Mouse (Mus musculus): ENCODE results near the gene Olfr283. TPM values are rescaled to one million over a fixed set of nuclear protein-coding genes. Genes with fewer than 3 reads are reported as not detected.

Gene Olfr283
- total and polyA plus RNA-seq, 3 experiments, result not detected

GRCm38 (mm10) chr15:98340887-98341286, 39.9 kb downstream of the Olfr283 start, which contains the start of gene Olfr284:
Olfr284 (minus strand) TSS chr15:98340987.
- H3K4me1 ChIP-seq (ENCODE audit: control insufficient read depth in 1 of 2, insufficient read depth in 2 of 2), result 0 out of 4 replicates have a peak, but pooled peaks cover 0 to 2% of the 10 kb centered on the region in 2 experiments
- dilution Hi-C loops (cut with MboI; ENCODE audit: extremely low pct_ligation_motif_present, extremely low pct_unique_long_range_greater_than_20kb, low sequenced_read_pairs) (no loop called here), in situ Hi-C loops (cut with MboI; ENCODE audit: low pct_ligation_motif_present, low pct_unique_long_range_greater_than_20kb, low sequenced_read_pairs) (no loop called here)
- H3K79me2 ChIP-seq (replicated peaks; ENCODE audit: control insufficient read depth, extremely low read depth, insufficient read depth, poor library complexity, severe bottlenecking), result no peaks in the 10 kb centered on the region
- H3K27ac ChIP-seq (ENCODE audit: insufficient read depth, low read depth), result no peak within 1 kb of the TSS
- TF ChIP-seq POLR2A (IDR thresholded peaks at IDR 0.05; ENCODE audit: low read depth, low read length) (no peak), JUN (IDR thresholded peaks at IDR 0.05; ENCODE audit: insufficient read depth, low read depth, low read length) (no peak), MEF2A (IDR thresholded peaks at IDR 0.05; ENCODE audit: borderline replicate concordance, low read depth, low read length) (no peak), ZC3H11A (IDR thresholded peaks at IDR 0.05; ENCODE audit: low read depth, low read length) (no peak)
- no peaks in the 10 kb centered on the region for H3K36me3 ChIP-seq (replicated peaks in 1 of 2; ENCODE audit: control insufficient read depth in 1 of 2, insufficient read depth in 1 of 2, low read length in 1 of 2)
- no peak within 1 kb of the TSS for H3K4me2 ChIP-seq (ENCODE audit: insufficient read depth, low read depth, poor library complexity, severe bottlenecking)
- no peak within 1 kb of the TSS for H3K4me3 ChIP-seq (replicated peaks in 1 of 3; ENCODE audit: low read depth in 2 of 3, low read length in 2 of 3, poor library complexity in 1 of 3)
- H3K9me3 ChIP-seq (replicated peaks; ENCODE audit: low read length), result no peaks in the 10 kb centered on the region
- H3K9ac ChIP-seq (ENCODE audit: insufficient read depth, low read depth), result no peak within 1 kb of the TSS
- no peak for DNase-seq (ENCODE audit: extremely low read depth)
- peaks cover 57% of the 10 kb centered on the region for H3K27me3 ChIP-seq (replicated peaks)

Other genes starting within 250 kb of the Olfr283 start
- 20.5 and 22.6 TPM in 2 replicates for gene Asb8, start 215.3 kb downstream of the Olfr283 start, total RNA-seq (2012; rRNA removed)
- gene Asb8, start 215.3 kb downstream of the Olfr283 start, total RNA-seq (2014; rRNA removed), result 31.1 and 32.5 TPM in 2 replicates
- gene Asb8, start 215.3 kb downstream of the Olfr283 start, polyA plus RNA-seq (2012; ENCODE audit: insufficient read length, low read depth), result 24.7 and 27.7 TPM in 2 replicates
- gene Ccdc184, start 213.8 kb downstream of the Olfr283 start, total RNA-seq (2012; rRNA removed), result 0.04 TPM in 1 of 2 replicates, not detected in the other
- not detected in 2 replicates for gene Ccdc184, start 213.8 kb downstream of the Olfr283 start, total RNA-seq (2014; rRNA removed)
- gene Ccdc184, start 213.8 kb downstream of the Olfr283 start, polyA plus RNA-seq (2012; ENCODE audit: insufficient read length, low read depth), result 0.08 and 0.17 TPM in 2 replicates
- gene Olfr288, start 185.4 kb downstream of the Olfr283 start, total RNA-seq (2012; rRNA removed), result not detected in 2 replicates
- gene Olfr288, start 185.4 kb downstream of the Olfr283 start, total RNA-seq (2014; rRNA removed), result not detected in 2 replicates
- gene Olfr288, start 185.4 kb downstream of the Olfr283 start, polyA plus RNA-seq (2012; ENCODE audit: insufficient read length, low read depth), result not detected in 2 replicates
- gene Gm44579, start 160.0 kb downstream of the Olfr283 start, total RNA-seq (2012; rRNA removed), result not detected in 2 replicates
- not detected in 2 replicates for gene Gm44579, start 160.0 kb downstream of the Olfr283 start, total RNA-seq (2014; rRNA removed)
- gene Gm44579, start 160.0 kb downstream of the Olfr283 start, polyA plus RNA-seq (2012; ENCODE audit: insufficient read length, low read depth), result not detected in 2 replicates
- not detected in 2 replicates for gene Olfr287, start 159.9 kb downstream of the Olfr283 start, total RNA-seq (2012; rRNA removed)
- not detected in 2 replicates for gene Olfr287, start 159.9 kb downstream of the Olfr283 start, total RNA-seq (2014; rRNA removed)
- gene Olfr287, start 159.9 kb downstream of the Olfr283 start, polyA plus RNA-seq (2012; ENCODE audit: insufficient read length, low read depth), result not detected in 2 replicates
- gene Olfr286, start 146.5 kb downstream of the Olfr283 start, total RNA-seq (2012; rRNA removed), result 0.04 TPM in 1 of 2 replicates, not detected in the other
- gene Olfr286, start 146.5 kb downstream of the Olfr283 start, total RNA-seq (2014; rRNA removed), result not detected in 2 replicates
- not detected in 2 replicates for gene Olfr286, start 146.5 kb downstream of the Olfr283 start, polyA plus RNA-seq (2012; ENCODE audit: insufficient read length, low read depth)
- gene H1fnt, start 123.7 kb downstream of the Olfr283 start, total RNA-seq (2012; rRNA removed), result not detected in 2 replicates
- not detected in 2 replicates for gene H1fnt, start 123.7 kb downstream of the Olfr283 start, total RNA-seq (2014; rRNA removed)
- gene H1fnt, start 123.7 kb downstream of the Olfr283 start, polyA plus RNA-seq (2012; ENCODE audit: insufficient read length, low read depth), result not detected in 2 replicates
- gene Zfp641, start 84.8 kb downstream of the Olfr283 start, total RNA-seq (2012; rRNA removed), result 0.04 TPM in 1 of 2 replicates, not detected in the other
- gene Zfp641, start 84.8 kb downstream of the Olfr283 start, total RNA-seq (2014; rRNA removed), result not detected in 2 replicates
- not detected in 2 replicates for gene Zfp641, start 84.8 kb downstream of the Olfr283 start, polyA plus RNA-seq (2012; ENCODE audit: insufficient read length, low read depth)
- gene Olfr285, start 63.6 kb downstream of the Olfr283 start, total RNA-seq (2012; rRNA removed), result not detected in 2 replicates
- gene Olfr285, start 63.6 kb downstream of the Olfr283 start, total RNA-seq (2014; rRNA removed), result not detected in 2 replicates
- gene Olfr285, start 63.6 kb downstream of the Olfr283 start, polyA plus RNA-seq (2012; ENCODE audit: insufficient read length, low read depth), result not detected in 2 replicates
- not detected in 2 replicates for gene Olfr284, start 40.0 kb downstream of the Olfr283 start, total RNA-seq (2012; rRNA removed)
- not detected in 2 replicates for gene Olfr284, start 40.0 kb downstream of the Olfr283 start, total RNA-seq (2014; rRNA removed)
- gene Olfr284, start 40.0 kb downstream of the Olfr283 start, polyA plus RNA-seq (2012; ENCODE audit: insufficient read length, low read depth), result not detected in 2 replicates
- not detected in 2 replicates for gene Olfr282, start 50.3 kb upstream of the Olfr283 start, total RNA-seq (2012; rRNA removed)
- not detected in 2 replicates for gene Olfr282, start 50.3 kb upstream of the Olfr283 start, total RNA-seq (2014; rRNA removed)
- not detected in 2 replicates for gene Olfr282, start 50.3 kb upstream of the Olfr283 start, polyA plus RNA-seq (2012; ENCODE audit: insufficient read length, low read depth)
- not detected in 2 replicates for gene Olfr281, start 71.6 kb upstream of the Olfr283 start, total RNA-seq (2012; rRNA removed)
- gene Olfr281, start 71.6 kb upstream of the Olfr283 start, total RNA-seq (2014; rRNA removed), result not detected in 2 replicates
- gene Olfr281, start 71.6 kb upstream of the Olfr283 start, polyA plus RNA-seq (2012; ENCODE audit: insufficient read length, low read depth), result not detected in 2 replicates
- not detected in 2 replicates for gene OR5BS1P, start 89.0 kb upstream of the Olfr283 start, total RNA-seq (2012; rRNA removed)
- not detected in 2 replicates for gene OR5BS1P, start 89.0 kb upstream of the Olfr283 start, total RNA-seq (2014; rRNA removed)
- gene OR5BS1P, start 89.0 kb upstream of the Olfr283 start, polyA plus RNA-seq (2012; ENCODE audit: insufficient read length, low read depth), result not detected in 2 replicates
- gene Lalba, start 101.8 kb upstream of the Olfr283 start, total RNA-seq (2012; rRNA removed), result not detected in 2 replicates
- not detected in 2 replicates for gene Lalba, start 101.8 kb upstream of the Olfr283 start, total RNA-seq (2014; rRNA removed)
- gene Lalba, start 101.8 kb upstream of the Olfr283 start, polyA plus RNA-seq (2012; ENCODE audit: insufficient read length, low read depth), result not detected in 2 replicates
- gene Olfr279, start 111.5 kb upstream of the Olfr283 start, total RNA-seq (2012; rRNA removed), result not detected in 2 replicates
- gene Olfr279, start 111.5 kb upstream of the Olfr283 start, total RNA-seq (2014; rRNA removed), result not detected in 2 replicates
- gene Olfr279, start 111.5 kb upstream of the Olfr283 start, polyA plus RNA-seq (2012; ENCODE audit: insufficient read length, low read depth), result 0.07 TPM in 1 of 2 replicates, not detected in the other
- 59.6 and 84.7 TPM in 2 replicates for gene Kansl2, start 153.3 kb upstream of the Olfr283 start, total RNA-seq (2012; rRNA removed)
- 101 and 103 TPM in 2 replicates for gene Kansl2, start 153.3 kb upstream of the Olfr283 start, total RNA-seq (2014; rRNA removed)
- gene Kansl2, start 153.3 kb upstream of the Olfr283 start, polyA plus RNA-seq (2012; ENCODE audit: insufficient read length, low read depth), result 111 and 125 TPM in 2 replicates
- gene Ccnt1, start 190.0 kb upstream of the Olfr283 start, total RNA-seq (2012; rRNA removed), result 36.8 and 42.1 TPM in 2 replicates
- 38.1 and 41.3 TPM in 2 replicates for gene Ccnt1, start 190.0 kb upstream of the Olfr283 start, total RNA-seq (2014; rRNA removed)
- 62.1 and 73.3 TPM in 2 replicates for gene Ccnt1, start 190.0 kb upstream of the Olfr283 start, polyA plus RNA-seq (2012; ENCODE audit: insufficient read length, low read depth)
- gene 4930415O20Rik, start 190.1 kb upstream of the Olfr283 start, total RNA-seq (2012; rRNA removed), result not detected in 2 replicates
- gene 4930415O20Rik, start 190.1 kb upstream of the Olfr283 start, total RNA-seq (2014; rRNA removed), result not detected in 2 replicates
- not detected in 2 replicates for gene 4930415O20Rik, start 190.1 kb upstream of the Olfr283 start, polyA plus RNA-seq (2012; ENCODE audit: insufficient read length, low read depth)
- gene Adcy6, start 229.1 kb upstream of the Olfr283 start, total RNA-seq (2012; rRNA removed), result 1.5 and 2.6 TPM in 2 replicates
- 0.05 TPM in 1 of 2 replicates, not detected in the other for gene Adcy6, start 229.1 kb upstream of the Olfr283 start, total RNA-seq (2014; rRNA removed)
- 0.06 and 0.11 TPM in 2 replicates for gene Adcy6, start 229.1 kb upstream of the Olfr283 start, polyA plus RNA-seq (2012; ENCODE audit: insufficient read length, low read depth)
- 2.9 and 4.3 TPM in 2 replicates for gene Cacnb3, start 249.9 kb upstream of the Olfr283 start, total RNA-seq (2012; rRNA removed)
- gene Cacnb3, start 249.9 kb upstream of the Olfr283 start, total RNA-seq (2014; rRNA removed), result 2.3 and 2.5 TPM in 2 replicates
- gene Cacnb3, start 249.9 kb upstream of the Olfr283 start, polyA plus RNA-seq (2012; ENCODE audit: insufficient read length, low read depth), result 5.7 and 7.0 TPM in 2 replicates